Mouse (Mus musculus): ENCODE results near the gene Gm6899. TPM values are rescaled to one million over a fixed set of nuclear protein-coding genes. Genes with fewer than 3 reads are reported as not detected.

The Gm6899 gene
- polyA plus RNA-seq (2012; rRNA removed) = not detected in 2 replicates

DNA sequence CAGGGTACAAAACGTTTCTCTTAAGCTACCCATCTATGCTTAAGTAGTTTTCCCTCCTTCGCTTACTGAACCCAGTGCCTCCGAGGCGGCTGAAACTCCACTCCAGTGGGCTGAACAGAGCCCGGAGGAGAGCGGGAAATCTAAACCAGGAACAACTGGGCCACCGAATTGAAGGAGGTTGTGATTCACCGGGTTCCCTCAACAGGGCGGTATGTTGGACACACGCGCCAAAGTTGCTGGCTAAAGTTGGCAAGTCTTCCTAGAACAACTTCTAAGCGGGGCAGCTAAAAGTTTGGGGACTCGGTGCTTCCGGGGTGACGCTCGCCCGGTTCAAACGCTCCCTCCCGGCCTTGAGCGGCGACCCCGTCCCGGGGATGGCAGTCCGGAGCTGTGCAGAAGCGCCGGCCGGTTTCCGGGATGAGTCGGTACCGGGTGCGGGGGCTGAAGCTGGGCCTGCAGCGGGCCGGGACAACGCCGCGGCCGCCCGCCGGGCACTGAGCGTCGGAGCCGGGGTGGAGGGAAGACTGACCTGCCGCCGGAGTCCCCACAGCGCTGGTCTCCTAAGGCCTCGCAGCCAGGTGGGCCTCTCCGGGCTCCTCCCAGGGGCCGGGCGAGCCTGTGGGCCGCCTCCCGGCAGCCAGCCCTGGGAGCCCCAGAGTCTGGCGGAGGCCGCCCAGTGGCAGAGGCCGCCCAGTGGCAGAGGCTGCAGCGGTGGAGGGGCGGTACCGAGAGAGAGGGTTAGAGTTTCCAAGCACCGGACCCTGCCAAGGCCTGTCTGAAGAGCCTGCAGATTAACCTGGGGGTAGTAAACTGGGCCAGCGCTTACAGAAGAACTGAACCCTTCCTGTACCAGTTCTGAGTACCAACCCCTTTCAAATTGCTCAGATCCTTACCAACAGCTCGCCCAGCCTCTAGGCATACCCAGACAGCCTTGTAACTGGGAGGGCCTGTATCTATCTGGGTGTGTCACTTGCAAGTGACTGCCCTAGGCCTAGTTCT is at the start of gene Gm6899, which contains the start of gene Vrk2:
Gene Gm6899, plus strand, starts transcription at position 181 of the 999 bp plus-strand sequence.
Gene Vrk2, minus strand, starts transcription at position 939 of the 999 bp plus-strand sequence.
- Histone ChIP-seq H3K36me3 (ENCODE audit: control insufficient read depth, insufficient read depth, low read length) (peaks cover 1% of the 10 kb centered on the region; the same call in 1 of the 2 replicates), H3K4me3 (ENCODE audit: extremely low read depth, insufficient read depth, insufficient read length) (peak within 1 kb of the TSS; percentile 73), H3K27ac (ENCODE audit: insufficient read depth, low read length) (peak within 1 kb of the TSS; percentile 81), H3K4me1 (ENCODE audit: control insufficient read depth, insufficient read depth, insufficient read length) (peaks cover 4% of the 10 kb centered on the region; the same call in 1 of the 2 replicates), H3K27me3 (ENCODE audit: control insufficient read depth, insufficient read depth, low read length) (no peaks in the 10 kb centered on the region)
- WGBS = 1% methylated on average over 58 of the region's 60 CpGs
- TF ChIP-seq CTCF (IDR thresholded peaks at IDR 0.05; ENCODE audit: extremely low read depth, insufficient read depth, insufficient read length, insufficient replicate concordance) = 0 out of 2 replicates have a peak, but pooled peaks have one; percentile 6
- TF ChIP-seq POLR2A (IDR thresholded peaks at IDR 0.05; ENCODE audit: low read depth, low read length) = peak; percentile 41; the same call in 1 of the 2 replicates
- peak; percentile 59 to 81 for DNase-seq (ENCODE audit: low read depth in 1 of 2, low spot score in 2 of 2)

- TF ChIP-seq CTCF (IDR thresholded peaks at IDR 0.05; ENCODE audit: extremely low read depth, insufficient read depth, insufficient read length, insufficient replicate concordance) (no peak), POLR2A (IDR thresholded peaks at IDR 0.05; ENCODE audit: low read depth, low read length) (no peak)
- no peaks in the 10 kb centered on the region for H3K27me3 ChIP-seq (ENCODE audit: control insufficient read depth, insufficient read depth, low read length)
Observed at GRCm38 (mm10) chr11:26551551-26551950, 41.5 kb upstream of the Gm6899 start.

GRCm38 (mm10) chr11:26585409-26586366 is 7.4 kb upstream of the Gm6899 start:
- no peak overlapping the region for H3K4me3 ChIP-seq (ENCODE audit: extremely low read depth, insufficient read depth, insufficient read length)
- peak in 1 of 2 experiments; percentile 39 for DNase-seq (ENCODE audit: low read depth in 1 of 2, low spot score in 2 of 2)
- no peaks in the 10 kb centered on the region for H3K27me3 ChIP-seq (ENCODE audit: control insufficient read depth, insufficient read depth, low read length)
- TF ChIP-seq CTCF (IDR thresholded peaks at IDR 0.05; ENCODE audit: extremely low read depth, insufficient read depth, insufficient read length, insufficient replicate concordance) (no peak), POLR2A (IDR thresholded peaks at IDR 0.05; ENCODE audit: low read depth, low read length) (no peak)
- no peak overlapping the region; the same call in 1 of the 2 replicates for H3K27ac ChIP-seq (ENCODE audit: insufficient read depth, low read length)
- H3K36me3 ChIP-seq (ENCODE audit: control insufficient read depth, insufficient read depth, low read length) = peaks cover 3% of the 10 kb centered on the region
- H3K4me1 ChIP-seq (ENCODE audit: control insufficient read depth, insufficient read depth, insufficient read length) = peaks cover 10% of the 10 kb centered on the region
- 65% methylated on average over 17 of the region's 17 CpGs for WGBS

More at GRCm38 (mm10) chr11:26551551-26551950, 41.5 kb upstream of the Gm6899 start:
- Histone ChIP-seq H3K36me3 (ENCODE audit: control insufficient read depth, insufficient read depth, low read length) (peaks cover 7% of the 10 kb centered on the region; the same call in 1 of the 2 replicates), H3K4me3 (ENCODE audit: extremely low read depth, insufficient read depth, insufficient read length) (no peak overlapping the region), H3K27ac (ENCODE audit: insufficient read depth, low read length) (no peak overlapping the region), H3K4me1 (ENCODE audit: control insufficient read depth, insufficient read depth, insufficient read length) (no peaks in the 10 kb centered on the region)
- WGBS = 94% methylated on average over 3 of the region's 3 CpGs
- no peak for DNase-seq (ENCODE audit: low read depth in 1 of 2, low spot score in 2 of 2)

DNA sequence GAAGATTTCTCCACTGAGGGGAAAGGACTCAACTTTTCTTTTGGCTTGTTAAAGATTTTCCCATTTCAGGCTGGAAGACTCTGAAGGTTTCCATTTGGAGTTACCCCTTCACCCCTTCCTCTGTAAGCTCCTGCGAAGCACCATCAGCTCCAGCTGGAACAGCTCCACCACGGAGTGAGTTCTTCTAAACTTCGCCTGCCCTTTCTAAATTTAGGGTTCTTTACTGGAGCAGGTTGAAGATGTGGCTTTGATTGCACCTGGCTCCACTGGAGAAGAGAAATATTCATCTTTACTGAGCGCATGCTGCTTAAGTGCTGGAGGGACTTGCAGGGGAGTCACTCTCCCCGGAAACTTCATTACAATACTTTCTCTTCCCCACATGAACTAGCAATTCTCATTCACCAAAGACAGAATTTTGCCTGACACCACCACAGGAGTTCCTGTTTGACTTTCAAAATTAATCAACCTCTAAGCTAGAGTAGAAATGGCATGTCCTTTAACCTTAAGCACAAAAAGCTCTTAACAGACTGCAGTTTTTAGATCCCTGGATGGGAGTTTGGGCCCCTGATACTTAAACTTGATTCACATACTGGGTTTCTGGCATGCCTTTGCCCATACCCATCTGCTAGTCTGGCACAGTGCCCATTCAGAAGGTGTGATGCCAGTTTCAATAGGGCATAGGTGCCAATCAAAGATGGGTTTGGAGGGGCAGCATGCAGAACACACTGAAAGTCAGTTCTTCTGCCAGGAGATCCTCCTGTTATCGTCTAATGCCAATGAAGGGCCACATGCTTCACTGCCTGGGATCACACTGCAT is 6.5 kb upstream of the Gm6899 start:
- Histone ChIP-seq H3K27ac (ENCODE audit: insufficient read depth, low read length) (peak overlapping the region; percentile 34), H3K36me3 (ENCODE audit: control insufficient read depth, insufficient read depth, low read length) (peaks cover 3% of the 10 kb centered on the region), H3K4me3 (ENCODE audit: extremely low read depth, insufficient read depth, insufficient read length) (peak overlapping the region; percentile 11; the same call in 1 of the 2 replicates), H3K27me3 (ENCODE audit: control insufficient read depth, insufficient read depth, low read length) (no peaks in the 10 kb centered on the region), H3K4me1 (ENCODE audit: control insufficient read depth, insufficient read depth, insufficient read length) (peaks cover 10% of the 10 kb centered on the region)
- 24% methylated on average over 6 of the region's 6 CpGs for WGBS
- TF ChIP-seq CTCF (IDR thresholded peaks at IDR 0.05; ENCODE audit: extremely low read depth, insufficient read depth, insufficient read length, insufficient replicate concordance) = no peak
- TF ChIP-seq POLR2A (IDR thresholded peaks at IDR 0.05; ENCODE audit: low read depth, low read length) = no peak
- peak in 1 of 2 experiments; percentile 33 for DNase-seq (ENCODE audit: low read depth in 1 of 2, low spot score in 2 of 2)

GRCm38 (mm10) chr11:26587184-26587524 is 5.9 kb upstream of the Gm6899 start:
- Histone ChIP-seq H3K27me3 (ENCODE audit: control insufficient read depth, insufficient read depth, low read length) (no peaks in the 10 kb centered on the region), H3K4me1 (ENCODE audit: control insufficient read depth, insufficient read depth, insufficient read length) (peaks cover 10% of the 10 kb centered on the region), H3K27ac (ENCODE audit: insufficient read depth, low read length) (peak overlapping the region; percentile 29; the same call in 1 of the 2 replicates), H3K36me3 (ENCODE audit: control insufficient read depth, insufficient read depth, low read length) (peaks cover 3% of the 10 kb centered on the region), H3K4me3 (ENCODE audit: extremely low read depth, insufficient read depth, insufficient read length) (no peak overlapping the region)
- DNase-seq (ENCODE audit: low read depth in 1 of 2, low spot score in 2 of 2) = no peak
- 86% methylated on average over 1 of the region's 1 CpGs for WGBS
- TF ChIP-seq CTCF (IDR thresholded peaks at IDR 0.05; ENCODE audit: extremely low read depth, insufficient read depth, insufficient read length, insufficient replicate concordance) (no peak), POLR2A (IDR thresholded peaks at IDR 0.05; ENCODE audit: low read depth, low read length) (no peak)
